Mouse (Mus musculus) ovary, postnatal 36 days (tissue): ENCODE results near the gene Runx2.

ENCODE experiments used
- DNase-seq: peaks from one replicate; pipeline ENCODE4 v3.0.0; 2022; ENCODE audit warnings: low spot score, mixed read lengths

The Runx2 gene

GRCm38 (mm10) chr17:44588020-44588419 lies 226.6 kb downstream of the Runx2 start:
- DNase-seq, result no peak

- DNase-seq, result no peak
These were observed 228.4 kb downstream of the Runx2 start for GRCm38 (mm10) chr17:44586196-44586595.

GRCm38 (mm10) chr17:44584781-44585180 lies 229.8 kb downstream of the Runx2 start:
- no peak for DNase-seq

GRCm38 (mm10) chr17:44577791-44578190 lies 236.8 kb downstream of the Runx2 start:
- no peak for DNase-seq

- DNase-seq, result no peak
These were observed 243.7 kb downstream of the Runx2 start for GRCm38 (mm10) chr17:44570899-44571298.

GRCm38 (mm10) chr17:44569020-44569621 lies 245.5 kb downstream of the Runx2 start:
- DNase-seq, result no peak

GRCm38 (mm10) chr17:44566992-44567391 lies 247.6 kb downstream of the Runx2 start:
- DNase-seq, result no peak

- DNase-seq, result no peak
These were observed 248.6 kb downstream of the Runx2 start for GRCm38 (mm10) chr17:44565884-44566515.

GRCm38 (mm10) chr17:44565311-44565831 lies 249.2 kb downstream of the Runx2 start:
- DNase-seq, result no peak

GRCm38 (mm10) chr17:44564611-44565198 lies 249.9 kb downstream of the Runx2 start:
- no peak for DNase-seq

- no peak for DNase-seq
These were observed 254.6 kb downstream of the Runx2 start for GRCm38 (mm10) chr17:44560016-44560415.

- no peak for DNase-seq
These were observed 257.1 kb downstream of the Runx2 start for GRCm38 (mm10) chr17:44557199-44558111.

GRCm38 (mm10) chr17:44554941-44555340 lies 259.7 kb downstream of the Runx2 start:
- DNase-seq, result no peak

- DNase-seq, result no peak
These were observed 265.0 kb downstream of the Runx2 start for GRCm38 (mm10) chr17:44549551-44549950.

- DNase-seq, result no peak
These were observed 266.7 kb downstream of the Runx2 start for GRCm38 (mm10) chr17:44547922-44548321.

- DNase-seq, result no peak
These were observed 267.8 kb downstream of the Runx2 start for GRCm38 (mm10) chr17:44546801-44547200.

GRCm38 (mm10) chr17:44545141-44545813 lies 269.3 kb downstream of the Runx2 start:
- no peak for DNase-seq

GRCm38 (mm10) chr17:44542706-44543105 lies 271.9 kb downstream of the Runx2 start:
- no peak for DNase-seq

GRCm38 (mm10) chr17:44540699-44541098 lies 273.9 kb downstream of the Runx2 start:
- no peak for DNase-seq

GRCm38 (mm10) chr17:44538921-44539320 lies 275.7 kb downstream of the Runx2 start:
- DNase-seq, result no peak

GRCm38 (mm10) chr17:44530000-44530399 lies 284.6 kb downstream of the Runx2 start:
- DNase-seq, result no peak

- DNase-seq, result no peak
These were observed 286.0 kb downstream of the Runx2 start for GRCm38 (mm10) chr17:44528617-44529016.
